Mouse (Mus musculus): ENCODE data around the gene Sh3gl2. TPM values are rescaled to one million over a fixed set of nuclear protein-coding genes. Genes with fewer than 3 reads are reported as not detected.

Gene Sh3gl2
- polyA plus RNA-seq, 1 experiment from 2014 or later = 22.4 TPM

DNA sequence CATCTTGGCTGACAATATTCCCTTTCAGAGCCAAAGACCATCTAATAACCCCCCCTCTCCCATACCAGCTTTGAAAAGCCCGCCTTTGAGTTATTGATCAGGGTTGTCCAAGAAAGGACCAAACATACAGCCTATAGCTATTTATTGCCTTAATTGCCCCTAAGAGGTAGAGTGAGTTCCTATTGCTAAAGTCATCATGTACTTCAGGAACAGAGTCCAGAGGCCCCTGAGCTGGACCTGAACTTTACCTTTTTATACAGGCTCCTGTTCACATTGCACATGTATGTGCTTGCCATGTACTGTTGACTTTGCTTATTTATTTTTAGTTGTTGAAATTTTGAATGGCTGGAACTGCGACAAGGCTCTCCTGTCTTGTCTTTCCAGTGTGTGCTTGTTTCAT lies 37.6 kb downstream of the Sh3gl2 start:
- H3K27me3 ChIP-seq = no peaks in the 10 kb centered on the region
- H3K4me3 ChIP-seq = no peak overlapping the region
- H3K9me3 ChIP-seq (replicated peaks) = no peaks in the 10 kb centered on the region
- ATAC-seq (ENCODE audit: low FRiP score) = no peak
- no peak overlapping the region for H3K27ac ChIP-seq
- WGBS = 91% methylated on average over 2 of the region's 2 CpGs
- H3K4me1 ChIP-seq = no peaks in the 10 kb centered on the region
- H3K36me3 ChIP-seq = no peaks in the 10 kb centered on the region
- H3K4me2 ChIP-seq (replicated peaks) = no peak overlapping the region
- no peak overlapping the region for H3K9ac ChIP-seq

DNA sequence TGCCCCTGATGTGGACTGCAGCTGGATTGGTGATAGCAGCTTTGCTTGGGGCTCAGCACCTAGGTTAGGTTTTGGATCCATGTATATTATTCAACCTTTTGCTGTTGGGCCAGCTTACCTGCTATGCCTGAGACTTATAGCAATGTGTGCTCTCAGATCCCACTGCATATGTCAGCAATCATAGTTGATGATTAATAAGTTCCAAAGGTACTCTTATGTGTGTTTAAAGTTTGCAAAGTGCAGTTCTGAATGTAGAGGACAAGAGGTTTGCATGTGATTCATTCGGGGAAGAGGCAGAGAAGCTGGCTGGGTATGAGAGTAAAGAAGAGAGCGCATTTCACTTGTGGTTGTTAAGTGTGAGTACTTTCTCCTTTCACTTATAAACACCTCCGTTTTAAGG lies 43.7 kb downstream of the Sh3gl2 start:
- ATAC-seq (ENCODE audit: low FRiP score) = no peak
- no peak overlapping the region for H3K27ac ChIP-seq

DNA sequence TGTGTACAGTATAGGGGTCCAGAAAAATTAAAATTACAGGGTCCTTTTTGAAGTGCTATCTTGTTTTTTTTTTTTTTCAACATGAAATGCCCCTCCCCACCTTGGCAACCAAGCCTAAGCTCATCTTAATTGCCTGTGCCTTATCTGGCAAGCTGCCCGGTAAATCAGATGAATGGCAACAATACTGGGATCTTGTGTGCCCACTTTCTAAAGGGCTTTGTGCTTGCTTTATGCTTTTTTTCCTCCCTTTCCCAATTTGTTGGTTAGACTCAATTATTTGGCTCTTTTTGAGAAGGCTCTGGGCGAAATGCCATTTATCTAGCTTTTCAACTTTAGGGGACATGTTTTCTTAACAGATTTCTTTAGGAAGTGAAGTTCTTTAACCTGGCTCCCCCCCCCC lies 45.3 kb downstream of the Sh3gl2 start:
- Histone ChIP-seq H3K9ac (no peak overlapping the region), H3K36me3 (no peaks in the 10 kb centered on the region), H3K9me3 (replicated peaks) (no peaks in the 10 kb centered on the region), H3K4me2 (replicated peaks) (no peak overlapping the region), H3K27me3 (no peaks in the 10 kb centered on the region), H3K27ac (no peak overlapping the region), H3K4me3 (no peak overlapping the region), H3K4me1 (peaks cover 5% of the 10 kb centered on the region)
- ATAC-seq (ENCODE audit: low FRiP score) = peak; percentile 64; the same call in 1 of the 2 replicates
- 46% methylated on average over 2 of the region's 2 CpGs for WGBS

More for the DNA sequence above, 43.7 kb downstream of the Sh3gl2 start:
- no peak overlapping the region for H3K9ac ChIP-seq
- whole genome bisulfite sequencing = 91% methylated on average over 3 of the region's 3 CpGs
- H3K36me3 ChIP-seq = no peaks in the 10 kb centered on the region
- H3K4me3 ChIP-seq = no peak overlapping the region
- no peak overlapping the region for H3K4me2 ChIP-seq (replicated peaks)
- peaks cover 5% of the 10 kb centered on the region for H3K4me1 ChIP-seq
- no peaks in the 10 kb centered on the region for H3K9me3 ChIP-seq (replicated peaks)
- H3K27me3 ChIP-seq = no peaks in the 10 kb centered on the region

DNA sequence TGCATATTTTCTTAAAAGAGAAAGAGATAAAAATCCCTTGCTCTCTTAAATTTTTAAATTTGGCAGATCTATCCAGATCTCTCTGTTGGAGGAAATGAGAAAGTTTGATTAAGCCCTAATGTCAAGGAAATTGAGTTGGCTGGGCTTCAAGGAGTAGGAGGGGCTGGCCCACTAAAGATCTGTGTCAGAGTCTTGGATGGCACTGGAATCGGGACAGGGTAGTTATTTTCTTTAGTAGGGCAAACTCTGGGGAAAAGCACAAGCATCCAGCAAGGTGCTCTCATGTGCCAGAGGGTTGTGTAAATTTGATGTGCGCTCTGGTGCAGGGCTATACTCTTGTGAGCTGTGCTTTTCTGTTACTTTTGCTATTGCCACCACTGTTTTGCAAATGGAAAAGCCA lies 45.9 kb downstream of the Sh3gl2 start:
- Histone ChIP-seq H3K27ac (0 out of 2 replicates have a peak overlapping the region, but pooled peaks have one; percentile 30), H3K4me1 (peaks cover 5% of the 10 kb centered on the region), H3K36me3 (no peaks in the 10 kb centered on the region), H3K4me2 (replicated peaks) (no peak overlapping the region), H3K4me3 (no peak overlapping the region), H3K9ac (no peak overlapping the region), H3K27me3 (no peaks in the 10 kb centered on the region), H3K9me3 (replicated peaks) (no peaks in the 10 kb centered on the region)
- peak; percentile 12; the same call in 1 of the 2 replicates for ATAC-seq (ENCODE audit: low FRiP score)
- 72% methylated on average over 2 of the region's 2 CpGs for WGBS

DNA sequence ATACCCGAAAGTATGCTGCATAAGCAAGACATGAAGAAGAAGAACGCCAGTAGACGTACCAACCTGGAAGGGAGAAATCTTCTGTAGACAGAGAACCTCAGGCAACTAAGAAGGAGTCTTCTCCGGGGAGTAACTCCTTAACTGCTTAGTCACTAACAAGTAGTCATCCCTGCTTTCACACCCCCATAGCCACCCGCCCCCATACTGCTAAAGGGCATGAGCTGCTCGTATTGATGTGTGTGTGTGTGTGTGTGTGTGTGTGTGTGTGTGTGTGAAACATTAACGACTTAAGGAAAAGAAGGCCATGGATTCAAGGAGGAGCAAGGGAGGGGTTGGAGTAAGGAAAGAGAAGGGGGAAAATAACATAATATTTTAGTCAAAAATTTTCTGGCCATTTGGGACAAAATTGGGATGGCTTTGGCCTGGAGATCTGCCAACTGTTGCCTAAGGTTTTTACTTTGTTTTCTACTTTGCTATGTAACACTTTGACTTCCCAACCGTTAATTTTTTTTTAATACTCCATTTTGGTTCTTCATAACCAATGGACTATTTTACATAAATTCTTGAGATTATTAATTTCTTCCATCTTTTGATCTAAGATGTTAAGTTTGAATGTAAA lies 51.0 kb downstream of the Sh3gl2 start:
- no peak overlapping the region for H3K4me2 ChIP-seq (replicated peaks)
- 90% methylated on average over 8 of the region's 8 CpGs for WGBS
- H3K27me3 ChIP-seq = no peaks in the 10 kb centered on the region
- no peak overlapping the region for H3K9ac ChIP-seq
- H3K4me3 ChIP-seq = no peak overlapping the region
- peaks cover 12% of the 10 kb centered on the region for H3K4me1 ChIP-seq
- no peaks in the 10 kb centered on the region for H3K36me3 ChIP-seq
- no peak overlapping the region for H3K27ac ChIP-seq
- H3K9me3 ChIP-seq (replicated peaks) = no peaks in the 10 kb centered on the region
- no peak for ATAC-seq (ENCODE audit: low FRiP score)

DNA sequence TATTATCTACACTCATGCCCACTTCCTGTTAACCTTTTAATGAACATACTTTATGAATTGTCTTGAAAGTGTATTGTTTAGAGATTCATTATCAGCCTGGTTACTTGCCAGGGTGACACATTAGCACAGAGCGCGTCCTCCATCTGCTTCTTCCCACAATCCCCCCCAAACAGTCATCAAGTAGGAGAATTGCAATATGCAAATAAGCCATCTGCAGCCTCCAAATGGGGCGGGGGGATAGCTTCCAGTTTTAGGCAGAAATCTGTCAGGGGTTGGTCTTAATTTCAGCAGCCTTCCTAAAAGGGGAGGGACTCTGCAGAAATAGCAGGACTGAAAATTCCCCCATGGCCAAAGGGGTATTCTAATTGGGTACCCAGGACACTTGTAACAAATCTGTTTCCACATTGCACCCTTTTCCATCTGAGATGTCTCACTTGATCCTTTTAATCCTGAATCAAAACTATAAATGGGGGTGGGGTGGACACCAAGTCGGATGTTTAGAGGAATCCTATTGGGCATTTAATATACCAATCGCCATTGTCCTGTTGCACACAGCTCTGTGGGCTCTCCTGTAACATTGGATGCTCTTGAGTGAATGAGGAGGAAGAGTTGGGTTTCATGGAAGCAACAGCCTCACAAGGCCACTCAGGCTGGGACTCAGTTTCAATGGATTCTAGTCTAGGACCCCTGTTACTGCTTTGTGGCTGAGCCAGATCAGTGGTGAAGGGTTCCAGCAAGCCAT lies 51.7 kb downstream of the Sh3gl2 start:
- Histone ChIP-seq H3K4me1 (peaks cover 9% of the 10 kb centered on the region; the same call in 1 of the 2 replicates), H3K36me3 (no peaks in the 10 kb centered on the region), H3K4me3 (no peak overlapping the region), H3K4me2 (replicated peaks) (no peak overlapping the region), H3K9me3 (replicated peaks) (no peaks in the 10 kb centered on the region), H3K9ac (no peak overlapping the region), H3K27ac (no peak overlapping the region), H3K27me3 (no peaks in the 10 kb centered on the region)
- WGBS = 61% methylated on average over 5 of the region's 5 CpGs
- ATAC-seq (ENCODE audit: low FRiP score) = peak; percentile 87

DNA sequence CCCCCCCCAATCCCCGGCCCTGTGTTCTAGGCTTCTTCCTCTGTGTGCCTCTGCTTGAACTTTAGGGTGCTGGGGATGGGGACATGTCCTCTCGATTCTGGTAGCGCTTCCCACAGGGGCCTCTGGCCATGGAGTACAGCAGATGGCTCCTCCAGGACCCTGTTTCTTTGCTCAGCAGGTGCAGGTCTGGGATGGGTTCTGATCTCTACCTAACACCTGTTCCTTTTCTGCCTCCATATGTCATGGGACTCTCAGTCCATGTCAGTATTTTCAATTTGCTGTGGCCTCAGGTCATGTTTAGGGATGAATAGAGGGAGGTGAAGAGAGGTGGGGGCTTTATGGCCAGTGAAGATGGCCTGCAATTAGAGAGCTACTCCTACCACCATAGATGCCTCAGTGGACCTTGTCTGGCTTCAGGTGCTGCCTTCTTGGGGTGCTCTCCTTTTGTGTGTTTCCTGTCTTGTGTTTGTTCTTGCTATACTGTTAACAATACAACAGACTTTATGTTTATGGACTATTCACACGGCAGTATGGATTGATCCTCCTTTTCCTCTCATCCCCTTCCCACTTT lies 52.9 kb downstream of the Sh3gl2 start:
- Histone ChIP-seq H3K4me2 (replicated peaks) (no peak overlapping the region), H3K27ac (no peak overlapping the region), H3K36me3 (no peaks in the 10 kb centered on the region), H3K9me3 (replicated peaks) (no peaks in the 10 kb centered on the region), H3K4me1 (peaks cover 9% of the 10 kb centered on the region; the same call in 1 of the 2 replicates), H3K4me3 (no peak overlapping the region), H3K9ac (no peak overlapping the region), H3K27me3 (no peaks in the 10 kb centered on the region)
- no peak for ATAC-seq (ENCODE audit: low FRiP score)
- WGBS = 81% methylated on average over 4 of the region's 4 CpGs

DNA sequence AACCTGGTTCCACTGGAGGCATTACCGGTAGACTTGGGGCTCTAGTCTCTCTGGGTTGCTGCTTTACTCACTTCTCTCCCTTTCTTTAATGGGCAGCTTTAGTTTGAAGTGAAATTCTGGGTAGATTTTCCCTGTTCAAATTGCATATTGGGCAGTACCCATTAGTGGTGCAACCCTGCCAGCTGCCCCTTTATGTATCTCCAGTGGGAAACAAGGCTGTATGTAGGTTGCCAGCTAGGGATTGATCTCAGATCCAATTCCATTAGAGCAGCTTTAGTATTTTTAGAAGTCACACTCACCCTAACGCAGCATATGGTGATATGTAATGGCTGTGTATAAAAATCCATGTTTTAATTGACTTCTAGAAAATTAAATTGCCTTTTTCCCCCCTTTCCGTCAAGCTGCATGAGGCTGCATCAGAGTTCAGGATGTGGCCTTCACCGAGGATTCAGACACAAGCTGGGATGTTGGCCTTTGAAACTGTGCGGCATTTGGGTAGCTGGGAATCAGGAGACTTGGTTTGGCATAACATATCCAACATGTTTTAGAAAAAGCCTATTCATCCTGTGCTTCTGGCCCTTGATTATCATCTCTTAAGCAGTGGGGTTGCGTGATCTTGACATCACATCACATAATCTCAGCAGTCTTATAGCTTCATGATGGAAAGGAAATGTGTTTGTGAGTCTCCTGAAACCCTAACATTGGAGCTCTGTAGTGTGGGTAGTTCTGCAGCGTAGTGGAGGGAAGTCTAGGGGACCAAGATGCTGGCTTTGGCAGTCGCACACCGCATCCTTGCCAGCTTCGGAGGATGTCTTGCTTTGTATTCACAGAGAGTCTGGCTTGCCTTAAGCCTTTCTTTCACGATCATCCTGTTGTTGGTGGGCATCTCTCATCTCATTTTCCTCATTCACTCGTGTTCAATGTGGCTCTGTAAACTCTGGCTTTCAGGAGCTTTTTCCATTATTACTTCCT lies 56.0 kb downstream of the Sh3gl2 start:
- no peaks in the 10 kb centered on the region for H3K9me3 ChIP-seq (replicated peaks)
- H3K4me2 ChIP-seq (replicated peaks) = no peak overlapping the region
- peaks cover 9% of the 10 kb centered on the region; the same call in 1 of the 2 replicates for H3K4me1 ChIP-seq
- no peak for ATAC-seq (ENCODE audit: low FRiP score)
- H3K9ac ChIP-seq = no peak overlapping the region
- no peaks in the 10 kb centered on the region for H3K36me3 ChIP-seq
- no peak overlapping the region for H3K27ac ChIP-seq
- no peaks in the 10 kb centered on the region for H3K27me3 ChIP-seq
- 90% methylated on average over 12 of the region's 12 CpGs for WGBS
- H3K4me3 ChIP-seq = no peak overlapping the region

DNA sequence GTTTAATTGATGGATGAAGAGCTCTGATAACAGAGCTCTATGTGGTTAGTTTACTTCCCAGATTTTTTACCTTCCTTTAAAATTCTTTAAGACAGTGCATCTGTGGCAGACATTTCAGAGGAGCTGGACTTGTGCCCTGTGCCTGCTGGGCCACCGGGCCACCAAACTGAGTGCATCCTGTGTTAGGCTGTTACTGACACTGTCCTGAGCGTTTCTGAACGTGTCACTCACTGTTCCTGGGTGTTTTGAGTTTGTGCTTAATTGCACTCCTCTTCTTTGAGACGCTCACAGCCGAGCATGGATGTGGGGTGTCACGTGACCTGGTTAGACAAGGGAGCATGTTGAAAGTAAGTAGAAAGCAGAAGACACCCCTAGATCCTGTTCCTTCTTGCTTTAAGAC lies 57.2 kb downstream of the Sh3gl2 start:
- Histone ChIP-seq H3K27ac (no peak overlapping the region), H3K4me3 (no peak overlapping the region), H3K4me1 (peaks cover 4% of the 10 kb centered on the region; the same call in 1 of the 2 replicates), H3K4me2 (replicated peaks) (no peak overlapping the region), H3K27me3 (no peaks in the 10 kb centered on the region), H3K9me3 (replicated peaks) (no peaks in the 10 kb centered on the region), H3K36me3 (no peaks in the 10 kb centered on the region), H3K9ac (no peak overlapping the region)
- ATAC-seq (ENCODE audit: low FRiP score) = no peak
- 77% methylated on average over 6 of the region's 6 CpGs for WGBS

DNA sequence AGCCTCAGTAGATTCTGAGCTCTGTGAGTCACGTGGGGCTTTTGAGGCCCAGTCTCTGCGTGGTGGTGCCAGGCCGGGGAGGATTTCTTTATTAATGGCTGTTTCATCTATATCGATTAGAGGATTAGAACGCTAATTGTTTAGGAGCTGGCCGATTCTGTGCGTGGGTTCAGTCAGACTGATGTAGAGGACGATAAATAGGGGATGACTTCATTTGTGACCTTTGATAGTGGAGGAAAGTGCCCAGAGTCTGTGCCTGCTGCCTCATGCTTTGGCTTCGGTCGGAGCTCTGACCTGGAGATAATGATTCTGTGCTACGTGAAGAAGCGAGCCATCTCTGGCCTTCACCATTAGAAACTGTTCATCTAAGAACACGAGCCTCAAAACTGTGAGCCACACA lies 57.7 kb downstream of the Sh3gl2 start:
- no peaks in the 10 kb centered on the region for H3K9me3 ChIP-seq (replicated peaks)
- 89% methylated on average over 13 of the region's 13 CpGs for WGBS
- H3K36me3 ChIP-seq = no peaks in the 10 kb centered on the region
- H3K27ac ChIP-seq = no peak overlapping the region
- H3K4me1 ChIP-seq = 0 out of 2 replicates have a peak, but pooled peaks cover 2% of the 10 kb centered on the region
- no peak overlapping the region for H3K4me2 ChIP-seq (replicated peaks)
- no peak for ATAC-seq (ENCODE audit: low FRiP score)
- H3K9ac ChIP-seq = no peak overlapping the region
- no peaks in the 10 kb centered on the region for H3K27me3 ChIP-seq
- no peak overlapping the region for H3K4me3 ChIP-seq

DNA sequence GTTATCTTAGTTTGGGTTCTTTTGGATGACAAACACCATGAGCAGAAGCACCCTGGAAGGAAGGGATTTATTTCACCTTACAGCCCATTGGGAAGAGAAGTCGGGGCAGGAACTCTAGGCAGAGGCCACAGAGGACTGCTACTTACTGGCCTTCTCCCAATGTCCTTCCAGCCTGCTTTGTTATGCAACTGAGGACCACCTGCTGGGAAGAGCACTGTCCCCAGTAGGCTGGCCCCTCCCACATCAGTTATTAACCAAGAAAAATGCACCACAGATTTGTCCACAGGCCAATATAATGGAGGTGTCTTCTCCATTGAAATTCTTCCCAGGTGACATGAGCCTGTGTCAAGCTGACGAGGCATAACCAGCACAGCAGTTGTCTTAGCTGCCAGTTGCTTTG lies 62.5 kb downstream of the Sh3gl2 start:
- WGBS = 74% methylated on average over 2 of the region's 2 CpGs
- ATAC-seq (ENCODE audit: low FRiP score) = no peak
- H3K27me3 ChIP-seq = no peaks in the 10 kb centered on the region

DNA sequence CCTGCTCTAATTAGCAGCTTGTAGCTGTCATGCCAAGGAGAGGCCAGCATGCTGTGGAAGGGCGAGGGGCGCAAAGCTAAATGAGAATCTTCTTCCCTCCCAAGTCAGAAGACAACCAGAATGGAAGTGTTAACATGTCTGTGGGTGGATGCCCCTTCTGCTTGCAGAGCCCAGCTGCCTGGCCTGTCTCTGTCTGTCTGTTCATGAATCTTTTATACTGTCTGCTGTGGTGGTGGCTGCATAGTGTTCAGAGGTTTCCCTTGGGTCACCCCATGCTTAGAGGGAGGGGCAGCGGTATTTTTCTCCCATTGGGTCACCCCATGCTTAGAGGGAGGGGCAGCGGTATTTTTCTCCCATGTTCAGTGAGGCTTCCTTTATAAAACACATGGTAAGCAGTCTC lies 68.0 kb downstream of the Sh3gl2 start:
- H3K4me2 ChIP-seq (replicated peaks) = no peak overlapping the region
- H3K9me3 ChIP-seq (replicated peaks) = no peaks in the 10 kb centered on the region
- H3K27ac ChIP-seq = 0 out of 2 replicates have a peak overlapping the region, but pooled peaks have one; percentile 30
- ATAC-seq (ENCODE audit: low FRiP score) = peak; percentile 74; the same call in 1 of the 2 replicates
- peaks cover 12% of the 10 kb centered on the region for H3K4me1 ChIP-seq
- H3K27me3 ChIP-seq = no peaks in the 10 kb centered on the region
- H3K36me3 ChIP-seq = no peaks in the 10 kb centered on the region
- 73% methylated on average over 4 of the region's 4 CpGs for WGBS
- no peak overlapping the region for H3K4me3 ChIP-seq
- H3K9ac ChIP-seq = no peak overlapping the region

More for the DNA sequence above, 62.5 kb downstream of the Sh3gl2 start:
- H3K4me1 ChIP-seq = peaks cover 4% of the 10 kb centered on the region
- no peaks in the 10 kb centered on the region for H3K36me3 ChIP-seq
- H3K27ac ChIP-seq = no peak overlapping the region
- H3K4me2 ChIP-seq (replicated peaks) = no peak overlapping the region
- H3K9me3 ChIP-seq (replicated peaks) = no peaks in the 10 kb centered on the region
- H3K9ac ChIP-seq = no peak overlapping the region
- H3K4me3 ChIP-seq = no peak overlapping the region
